11 mouse cellular contexts compared by ENCODE assay signal in genomic region chr13:69896536-69896935, GRCm38 (mm10).
DNase-seq lines count a peak whose midpoint lies in the region; ATAC-seq and TF ChIP-seq lines count a peak whose summit lies in the region.
"Had no signal": no experiment of that assay in that cellular context is flagged by ENCODE, and none has a peak within 500 bp of the region (broad histone marks: within the 10 kb centered on the region; RNA-seq: fewer than 3 reads in every experiment).

No protein-coding gene starts in this region.

- peaks cover 4% of the 10 kb centered on the region for H3K4me1 ChIP-seq in midbrain, embryonic 16.5 days (ENCODE audit: control insufficient read depth, insufficient read depth, low read length)
- H3K4me1 ChIP-seq: embryonic facial prominence, embryonic 15.5 days; megakaryocyte, embryonic 14.5 days had no signal

- H3K27me3 ChIP-seq in midbrain, embryonic 16.5 days (ENCODE audit: control insufficient read depth, insufficient read depth, low read depth, low read length), result no peaks in the 10 kb centered on the region
- H3K27me3 ChIP-seq: embryonic facial prominence, embryonic 15.5 days; megakaryocyte, embryonic 14.5 days had no signal

- H3K9ac ChIP-seq in midbrain, embryonic 16.5 days (ENCODE audit: low read depth, low read length), result no peak overlapping the region
- H3K9ac ChIP-seq: embryonic facial prominence, embryonic 15.5 days had no signal

- DNase-seq in gastrocnemius, postnatal 10 days, result peak; percentile 5
- no peak for DNase-seq in gastrocnemius, postnatal 14 days
- DNase-seq in lung, postnatal 10 days, result peak; percentile 3
- DNase-seq in lung, adult 18-20 months, result no peak
- peak; percentile 60 for DNase-seq in R1 (ENCODE audit: low read depth, low spot score)
- DNase-seq in left cerebral cortex, postnatal 36 days (ENCODE audit: low spot score in 2 of 2), result no peak
- DNase-seq in gastrocnemius, adult 2 months, result no peak

- intact Hi-C loops in gastrocnemius, postnatal 14 days (cut with DNase I; ENCODE audit: low total_unique reads), result no loop called here
- intact Hi-C loops in left cerebral cortex, postnatal 36 days (cut with DNase I), result no loop called here
- intact Hi-C loops in gastrocnemius, adult 2 months (cut with DNase I), result no loop called here

- H3K4me2 ChIP-seq in midbrain, embryonic 16.5 days (ENCODE audit: low read length), result no peak overlapping the region
- H3K4me2 ChIP-seq: embryonic facial prominence, embryonic 15.5 days had no signal

- no peaks in the 10 kb centered on the region for H3K36me3 ChIP-seq in midbrain, embryonic 16.5 days (ENCODE audit: control insufficient read depth, insufficient read depth, low read length)
- H3K36me3 ChIP-seq: embryonic facial prominence, embryonic 15.5 days had no signal

- no peak for TF ChIP-seq CTCF in gastrocnemius, adult 2 months (IDR thresholded peaks at IDR 0.05)

- H3K27ac ChIP-seq in midbrain, embryonic 16.5 days (ENCODE audit: low read length), result 0 out of 2 replicates have a peak overlapping the region, but pooled peaks have one; percentile 13
- no peak overlapping the region for H3K27ac ChIP-seq in gastrocnemius, adult 2 months
- H3K27ac ChIP-seq: embryonic facial prominence, embryonic 15.5 days had no signal

- H3K4me3 ChIP-seq in midbrain, embryonic 16.5 days (ENCODE audit: low read depth, low read length), result no peak overlapping the region
- no peak overlapping the region for H3K4me3 ChIP-seq in gastrocnemius, adult 2 months
- H3K4me3 ChIP-seq: embryonic facial prominence, embryonic 15.5 days; megakaryocyte, embryonic 14.5 days had no signal

- no peak for ATAC-seq in midbrain, embryonic 16.5 days
- ATAC-seq: intestine, postnatal 0 days had no signal

- H3K9me3 ChIP-seq in midbrain, embryonic 16.5 days (replicated peaks; ENCODE audit: control insufficient read depth, low read length, poor library complexity, severe bottlenecking), result no peaks in the 10 kb centered on the region
- H3K9me3 ChIP-seq: embryonic facial prominence, embryonic 15.5 days had no signal

- 25% methylated on average over 5 of the region's 5 CpGs for WGBS in midbrain, embryonic 16.5 days

Comparison
In these comparisons a context has a peak if more than half of its experiments do, and no peak if none do; other contexts are left out.
1. DNase-seq: peak in gastrocnemius, postnatal 10 days (single experiment), lung, postnatal 10 days (single experiment) and R1 (single experiment); none in gastrocnemius, postnatal 14 days (single experiment), lung, adult 18-20 months (0 of 2), left cerebral cortex, postnatal 36 days (0 of 2) and gastrocnemius, adult 2 months (single experiment).